Mouse (Mus musculus) heart, adult 11 months (tissue): ENCODE measurements around the gene Nelfe.
"Not testable (repeated sequence)": the region's sequence is repeated elsewhere in the genome, so short reads cannot be mapped to it uniquely, and the experiment has no call there.

Experiments
- DNase-seq: peaks from one replicate; pipeline ENCODE4 v3.0.0; 2022

Gene Nelfe

GRCm38 (mm10) chr17:34849722-34850516, at the start of gene Nelfe, which contains the start of gene Skiv2l:
TSS of gene Nelfe (plus strand) at chr17:34850391.
TSS of gene Skiv2l (minus strand) at chr17:34850210.
- DNase-seq, result peak; percentile 99

GRCm38 (mm10) chr17:34800781-34801305, 49.3 kb upstream of the Nelfe start:
- DNase-seq, result peak; percentile 85

- not testable (repeated sequence) for DNase-seq
Measured at GRCm38 (mm10) chr17:34802756-34803155, 47.4 kb upstream of the Nelfe start.

GRCm38 (mm10) chr17:34803367-34803766, 46.8 kb upstream of the Nelfe start:
- not testable (repeated sequence) for DNase-seq

- DNase-seq, result peak; percentile 74
Measured at GRCm38 (mm10) chr17:34804301-34804700, 45.9 kb upstream of the Nelfe start, which contains the start of gene Cyp21a1. TSS of gene Cyp21a1 (minus strand) at chr17:34804561.

- peak; percentile 83 for DNase-seq
Measured at GRCm38 (mm10) chr17:34804871-34805562, 45.2 kb upstream of the Nelfe start.

GRCm38 (mm10) chr17:34807176-34807575, 43.0 kb upstream of the Nelfe start:
- peak; percentile 51 for DNase-seq

GRCm38 (mm10) chr17:34808599-34809205, 41.5 kb upstream of the Nelfe start:
- peak; percentile 72 for DNase-seq

GRCm38 (mm10) chr17:34810411-34810810, 39.8 kb upstream of the Nelfe start:
- not testable (repeated sequence) for DNase-seq

- DNase-seq, result not testable (repeated sequence)
Measured at GRCm38 (mm10) chr17:34810811-34811210, 39.4 kb upstream of the Nelfe start.

- no peak for DNase-seq
Measured at GRCm38 (mm10) chr17:34811275-34811674, 38.9 kb upstream of the Nelfe start.

GRCm38 (mm10) chr17:34813747-34814146, 36.4 kb upstream of the Nelfe start:
- peak; percentile 85 for DNase-seq

GRCm38 (mm10) chr17:34814818-34815370, 35.3 kb upstream of the Nelfe start:
- no peak for DNase-seq

GRCm38 (mm10) chr17:34830776-34831175, 19.4 kb upstream of the Nelfe start:
- DNase-seq, result not testable (repeated sequence)

GRCm38 (mm10) chr17:34836155-34836855, 13.9 kb upstream of the Nelfe start:
- DNase-seq, result no peak

- peak; percentile 100 for DNase-seq
Measured at GRCm38 (mm10) chr17:34836856-34837221, 13.4 kb upstream of the Nelfe start, which contains the start of the genes Stk19 and Dxo. TSS of gene Stk19 (minus strand) at chr17:34836945. TSS of gene Dxo (plus strand) at chr17:34837019.

- DNase-seq, result peak; percentile 94
Measured at GRCm38 (mm10) chr17:34837464-34838324, 12.5 kb upstream of the Nelfe start.

GRCm38 (mm10) chr17:34838785-34839184, 11.4 kb upstream of the Nelfe start:
- peak; percentile 91 for DNase-seq

GRCm38 (mm10) chr17:34840736-34841307, 9.4 kb upstream of the Nelfe start:
- no peak for DNase-seq

- DNase-seq, result peak; percentile 91
Measured at GRCm38 (mm10) chr17:34844884-34845283, 5.3 kb upstream of the Nelfe start.

- DNase-seq, result peak; percentile 91
Measured at GRCm38 (mm10) chr17:34847192-34847591, 3.0 kb upstream of the Nelfe start.
